Mouse (Mus musculus) hematopoietic stem cell, adult 5-6 weeks (primary cell): ENCODE measurements at regions not wholly inside any gene's neighbourhood (a gene's known extent, or its start where the extent isn't known, plus 50 kb on each side); places are given as distances from the start of the nearest gene placed in this dataset.
A peak's percentile ranks its signal among the peaks of the same experiment; 100 is the strongest.

Source experiments
- ATAC-seq, 2 experiments: fragments of 125-278 bp in 1 of 2; replicated peaks in 1 of 2; 2 replicates each; pipeline ENCODE4 v1.8.0; 2016 to 2017; ENCODE audit warnings: inconsistent platforms in 2 of 2, mild to moderate bottlenecking in 2 of 2, moderate number of reproducible peaks in 2 of 2, low read depth in 1 of 2, moderate TSS enrichment in 1 of 2; ENCODE audit not compliant: low FRiP score in 2 of 2, poor library complexity in 2 of 2, severe bottlenecking in 2 of 2, insufficient read depth in 1 of 2, low TSS enrichment in 1 of 2

GRCm38 (mm10) chr17:14516097-14516496, 177.9 kb downstream of the Thbs2 start:
- 0 out of 4 replicates have a peak, but pooled peaks of 1 of the 2 experiments have one; percentile 22 for ATAC-seq

- ATAC-seq = no peak
Observed at GRCm38 (mm10) chr17:14513454-14513853, 180.6 kb downstream of the Thbs2 start.

- ATAC-seq = no peak
Observed at GRCm38 (mm10) chr17:14510486-14510885, 183.5 kb downstream of the Thbs2 start.

GRCm38 (mm10) chr17:14507111-14507510, 186.9 kb downstream of the Thbs2 start:
- no peak for ATAC-seq

GRCm38 (mm10) chr17:14506123-14506522, 187.9 kb downstream of the Thbs2 start:
- no peak for ATAC-seq

GRCm38 (mm10) chr17:14505415-14505814, 188.6 kb downstream of the Thbs2 start:
- no peak for ATAC-seq

- ATAC-seq = no peak
Observed at GRCm38 (mm10) chr17:14503670-14504069, 190.4 kb downstream of the Thbs2 start.

- ATAC-seq = no peak
Observed at GRCm38 (mm10) chr17:14501341-14501740, 192.7 kb downstream of the Thbs2 start.

- ATAC-seq = no peak
Observed at GRCm38 (mm10) chr17:14497086-14497485, 196.9 kb downstream of the Thbs2 start.

- ATAC-seq = no peak
Observed at GRCm38 (mm10) chr17:14493751-14494320, 200.2 kb downstream of the Thbs2 start.

GRCm38 (mm10) chr17:14492936-14493335, 201.1 kb downstream of the Thbs2 start:
- no peak for ATAC-seq

- no peak for ATAC-seq
Observed at GRCm38 (mm10) chr17:14481746-14482145, 202.4 kb downstream of the Smoc2 start.

- ATAC-seq = no peak
Observed at GRCm38 (mm10) chr17:14478938-14479505, 199.7 kb downstream of the Smoc2 start.

- ATAC-seq = no peak
Observed at GRCm38 (mm10) chr17:14476707-14477106, 197.4 kb downstream of the Smoc2 start.

GRCm38 (mm10) chr17:14475778-14476647, 196.7 kb downstream of the Smoc2 start:
- ATAC-seq = no peak

GRCm38 (mm10) chr17:14475277-14475676, 196.0 kb downstream of the Smoc2 start:
- no peak for ATAC-seq

GRCm38 (mm10) chr17:14468754-14469488, 189.6 kb downstream of the Smoc2 start:
- no peak for ATAC-seq

GRCm38 (mm10) chr17:14455251-14455743, 176.0 kb downstream of the Smoc2 start:
- no peak for ATAC-seq
